Mouse (Mus musculus): ENCODE results near the gene Vmn1r203. TPM values are rescaled to one million over a fixed set of nuclear protein-coding genes. Genes with fewer than 3 reads are reported as not detected.
"Not testable (repeated sequence)": the region's sequence is repeated elsewhere in the genome, so short reads cannot be mapped to it uniquely, and the experiment has no call there.

The Vmn1r203 gene
- not detected in 2 replicates for polyA plus RNA-seq (2016; fragmentation: Nextera tagmentation; extraction: Ambion mirVana)

GRCm38 (mm10) chr13:22517814-22518213 lies at the start of gene Vmn1r203:
TSS of gene Vmn1r203 (plus strand) at chr13:22518114.
- Histone ChIP-seq H3K27me3 (no peaks in the 10 kb centered on the region), H3K4me3 (replicated peaks) (no peak within 1 kb of the TSS), H3K9ac (replicated peaks) (no peak within 1 kb of the TSS), H3K9me3 (no peaks in the 10 kb centered on the region), H3K27ac (no peak within 1 kb of the TSS), H3K4me1 (replicated peaks) (no peaks in the 10 kb centered on the region), H3K4me2 (no peak within 1 kb of the TSS), H3K36me3 (no peaks in the 10 kb centered on the region)
- ATAC-seq (ENCODE audit: insufficient number of reproducible peaks, insufficient read depth, low FRiP score, low TSS enrichment, low read depth), result no peak

- H3K36me3 ChIP-seq, result no peaks in the 10 kb centered on the region
- H3K4me3 ChIP-seq (replicated peaks), result no peak within 1 kb of the TSS
- no peak for ATAC-seq (ENCODE audit: insufficient number of reproducible peaks, insufficient read depth, low FRiP score, low TSS enrichment, low read depth)
- H3K9me3 ChIP-seq, result no peaks in the 10 kb centered on the region
- WGBS, result 24% methylated on average over 1 of the region's 1 CpGs
- H3K27ac ChIP-seq, result no peak within 1 kb of the TSS
- no peak within 1 kb of the TSS for H3K4me2 ChIP-seq
- no peaks in the 10 kb centered on the region for H3K27me3 ChIP-seq
- H3K9ac ChIP-seq (replicated peaks), result no peak within 1 kb of the TSS
- no peaks in the 10 kb centered on the region for H3K4me1 ChIP-seq (replicated peaks)
Observed at GRCm38 (mm10) chr13:22471623-22472022, 46.3 kb upstream of the Vmn1r203 start, which contains the start of gene Vmn1r201. TSS of gene Vmn1r201 (plus strand) at chr13:22471923.

GRCm38 (mm10) chr13:22502431-22502830 lies 15.5 kb upstream of the Vmn1r203 start:
- H3K4me3 ChIP-seq (replicated peaks), result no peak overlapping the region
- H3K4me1 ChIP-seq (replicated peaks), result no peaks in the 10 kb centered on the region
- no peak overlapping the region for H3K4me2 ChIP-seq
- H3K9me3 ChIP-seq, result no peaks in the 10 kb centered on the region
- ATAC-seq (ENCODE audit: insufficient number of reproducible peaks, insufficient read depth, low FRiP score, low TSS enrichment, low read depth), result no peak
- H3K27me3 ChIP-seq, result no peaks in the 10 kb centered on the region
- H3K9ac ChIP-seq (replicated peaks), result no peak overlapping the region
- no peaks in the 10 kb centered on the region for H3K36me3 ChIP-seq
- WGBS, result 80% methylated on average over 3 of the region's 3 CpGs
- H3K27ac ChIP-seq, result no peak overlapping the region

GRCm38 (mm10) chr13:22505281-22505680 lies 12.6 kb upstream of the Vmn1r203 start, which contains the start of gene Vmn1r202:
TSS of gene Vmn1r202 (minus strand) at chr13:22505381.
- H3K27ac ChIP-seq, result no peak within 1 kb of the TSS
- no peaks in the 10 kb centered on the region for H3K36me3 ChIP-seq
- ATAC-seq (ENCODE audit: insufficient number of reproducible peaks, insufficient read depth, low FRiP score, low TSS enrichment, low read depth), result no peak
- no peaks in the 10 kb centered on the region for H3K27me3 ChIP-seq
- no peak within 1 kb of the TSS for H3K9ac ChIP-seq (replicated peaks)
- no peaks in the 10 kb centered on the region for H3K4me1 ChIP-seq (replicated peaks)
- H3K9me3 ChIP-seq, result no peaks in the 10 kb centered on the region
- no peak within 1 kb of the TSS for H3K4me3 ChIP-seq (replicated peaks)
- H3K4me2 ChIP-seq, result no peak within 1 kb of the TSS

- H3K27me3 ChIP-seq; H3K4me3 ChIP-seq (replicated peaks); H3K27ac ChIP-seq; H3K9ac ChIP-seq (replicated peaks); H3K9me3 ChIP-seq; H3K4me2 ChIP-seq; H3K36me3 ChIP-seq; H3K4me1 ChIP-seq (replicated peaks); ATAC-seq (ENCODE audit: insufficient number of reproducible peaks, insufficient read depth, low FRiP score, low TSS enrichment, low read depth): not testable (repeated sequence)
- 56% methylated on average over 1 of the region's 1 CpGs for WGBS
Observed at GRCm38 (mm10) chr13:22552898-22553297, 35.0 kb downstream of the Vmn1r203 start, which contains the start of gene Vmn1r204. TSS of gene Vmn1r204 (plus strand) at chr13:22553198.

- 83% methylated on average over 3 of the region's 3 CpGs for WGBS
Observed at GRCm38 (mm10) chr13:22574911-22575310, 57.0 kb downstream of the Vmn1r203 start.

More at GRCm38 (mm10) chr13:22574911-22575310, 57.0 kb downstream of the Vmn1r203 start:
- H3K4me2 ChIP-seq; H3K9ac ChIP-seq (replicated peaks); ATAC-seq (ENCODE audit: insufficient number of reproducible peaks, insufficient read depth, low FRiP score, low TSS enrichment, low read depth); H3K4me3 ChIP-seq (replicated peaks); H3K27me3 ChIP-seq; H3K4me1 ChIP-seq (replicated peaks); H3K9me3 ChIP-seq; H3K36me3 ChIP-seq; H3K27ac ChIP-seq: not testable (repeated sequence)

Other genes with a start within 250 kb of the Vmn1r203 start
- gene Vmn1r195, start 247.6 kb upstream of the Vmn1r203 start, polyA plus RNA-seq (2016; fragmentation: Nextera tagmentation; extraction: Ambion mirVana), result not detected in 2 replicates
- not detected in 2 replicates for gene Vmn1r196, start 228.2 kb upstream of the Vmn1r203 start, polyA plus RNA-seq (2016; fragmentation: Nextera tagmentation; extraction: Ambion mirVana)
- not detected in 2 replicates for gene Vmn1r197, start 193.5 kb upstream of the Vmn1r203 start, polyA plus RNA-seq (2016; fragmentation: Nextera tagmentation; extraction: Ambion mirVana)
- not detected in 2 replicates for gene Vmn1r198, start 167.8 kb upstream of the Vmn1r203 start, polyA plus RNA-seq (2016; fragmentation: Nextera tagmentation; extraction: Ambion mirVana)
- not detected in 2 replicates for gene Vmn1r199, start 138.3 kb upstream of the Vmn1r203 start, polyA plus RNA-seq (2016; fragmentation: Nextera tagmentation; extraction: Ambion mirVana)
- not detected in 2 replicates for gene Vmn1r200, start 127.7 kb upstream of the Vmn1r203 start, polyA plus RNA-seq (2016; fragmentation: Nextera tagmentation; extraction: Ambion mirVana)
- gene Vmn1r201, start 46.2 kb upstream of the Vmn1r203 start, polyA plus RNA-seq (2016; fragmentation: Nextera tagmentation; extraction: Ambion mirVana), result not detected in 2 replicates
- not detected in 2 replicates for gene Vmn1r202, start 12.7 kb upstream of the Vmn1r203 start, polyA plus RNA-seq (2016; fragmentation: Nextera tagmentation; extraction: Ambion mirVana)
- not detected in 2 replicates for gene Vmn1r204, start 35.1 kb downstream of the Vmn1r203 start, polyA plus RNA-seq (2016; fragmentation: Nextera tagmentation; extraction: Ambion mirVana)
- gene Vmn1r205, start 74.9 kb downstream of the Vmn1r203 start, polyA plus RNA-seq (2016; fragmentation: Nextera tagmentation; extraction: Ambion mirVana), result not detected in 2 replicates
- not detected in 2 replicates for gene Vmn1r206, start 106.1 kb downstream of the Vmn1r203 start, polyA plus RNA-seq (2016; fragmentation: Nextera tagmentation; extraction: Ambion mirVana)
- gene Vmn1r207-ps, start 211.5 kb downstream of the Vmn1r203 start, polyA plus RNA-seq (2016; fragmentation: Nextera tagmentation; extraction: Ambion mirVana), result not detected in 2 replicates